Mouse (Mus musculus) brain, embryonic 14.5 days (tissue): ENCODE data around the gene Mettl25. TPM values are rescaled to one million over a fixed set of nuclear protein-coding genes. Genes with fewer than 3 reads are reported as not detected.

Experiments used
- DNase-seq: peaks from one replicate; pipeline ENCODE4 v3.0.0-alpha.2; 2011; ENCODE audit warnings: low read depth
- CTCF ChIP-seq: fragments of 200-500 bp; IDR thresholded peaks from 2 replicates; pipeline ENCODE4 v1.5.1; 2012; ENCODE audit warnings: inconsistent platforms, mild to moderate bottlenecking, moderate library complexity, borderline replicate concordance; ENCODE audit not compliant: insufficient read depth, insufficient read length; ENCODE audit errors: extremely low read depth
- POLR2A ChIP-seq: fragments of 200-500 bp; IDR thresholded peaks from 2 replicates; pipeline ENCODE4 v1.6.1; 2012; ENCODE audit warnings: mild to moderate bottlenecking, inconsistent platforms, borderline replicate concordance; ENCODE audit not compliant: poor library complexity, insufficient read depth, insufficient read length, severe bottlenecking; ENCODE audit errors: extremely low read depth
- polyA plus RNA-seq: library from polyadenylated mRNA; depleted of rRNA; stranded (reverse); fragments of >200 nt; gene quantifications from 2 replicates; pipeline ENCODE4 v1.2.3, GENCODE M21; 2012

Mettl25 gene
- polyA plus RNA-seq, 1 experiment: 16.5 TPM

DNA sequence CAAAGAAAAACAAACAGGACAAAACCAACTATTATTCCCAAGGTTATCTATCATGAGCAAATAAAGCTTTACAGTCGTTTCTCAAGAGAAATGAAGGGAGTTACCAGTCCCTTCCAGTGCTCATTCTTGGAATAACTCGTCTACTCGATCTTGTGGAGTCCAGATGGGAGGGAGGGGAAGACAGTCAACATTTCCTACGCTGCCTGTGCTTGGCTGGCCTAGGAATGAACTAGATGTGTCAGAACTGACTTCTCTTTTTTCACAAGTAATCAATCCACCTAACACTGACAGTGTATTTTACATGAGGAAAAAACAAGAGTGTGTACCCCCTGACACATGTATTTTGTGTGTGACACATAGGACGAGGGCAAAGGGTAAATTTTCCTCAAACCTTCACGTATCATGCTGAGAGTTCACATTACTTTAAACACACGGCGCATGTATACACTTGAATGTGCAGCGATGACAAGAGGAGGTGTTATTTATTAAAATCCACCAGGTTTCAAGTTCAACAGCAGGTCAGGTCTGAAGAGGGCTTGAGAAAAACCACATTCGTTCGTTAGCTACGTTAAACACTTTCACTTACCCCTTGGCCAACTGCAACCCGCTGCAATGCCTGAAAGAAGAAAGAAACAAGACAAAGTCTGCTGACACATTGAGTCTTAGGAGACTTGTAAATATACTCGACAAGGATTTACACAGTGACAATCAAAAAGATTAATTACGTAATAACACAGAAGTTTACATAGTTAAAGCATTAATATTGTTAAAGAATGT, 47.2 kb downstream of the Mettl25 start:
- TF ChIP-seq CTCF: no peak
- no peak for TF ChIP-seq POLR2A
- no peak for DNase-seq

DNA sequence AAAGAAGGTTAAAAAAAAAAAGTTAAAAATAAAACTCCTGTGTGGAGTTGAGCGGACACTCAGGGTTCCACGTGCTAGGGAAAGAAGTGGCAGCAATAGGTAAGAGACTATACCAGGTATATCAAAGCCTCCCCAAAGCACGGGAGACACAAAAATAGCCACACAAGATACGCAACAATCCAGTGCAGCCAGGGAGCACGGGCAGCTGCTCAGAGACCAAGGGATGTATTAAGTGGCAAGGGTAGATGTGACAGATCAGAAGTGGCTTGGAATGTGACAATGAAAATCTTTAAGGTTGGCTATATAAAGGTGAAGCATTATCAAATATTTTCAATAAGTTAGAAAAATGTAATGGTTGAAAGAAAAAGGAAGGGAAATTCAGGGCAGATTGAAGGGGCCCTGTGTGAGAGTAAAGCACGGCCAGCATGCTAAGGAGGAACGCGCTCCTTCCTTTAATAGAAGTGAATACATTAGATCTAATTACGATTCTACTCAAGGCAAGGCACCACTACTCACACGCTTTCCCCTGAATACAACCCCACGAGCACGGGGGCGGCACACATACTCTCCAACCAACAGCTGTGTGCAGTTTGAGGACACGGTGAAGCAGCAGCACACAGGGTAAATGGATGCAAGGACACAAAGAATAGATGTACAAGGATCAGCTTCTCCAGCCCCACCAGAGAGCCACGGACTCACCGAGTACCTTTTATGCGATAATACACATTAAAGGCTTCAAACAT, 52.3 kb downstream of the Mettl25 start:
- no peak for TF ChIP-seq CTCF
- no peak for TF ChIP-seq POLR2A
- peak; percentile 86 for DNase-seq

DNA sequence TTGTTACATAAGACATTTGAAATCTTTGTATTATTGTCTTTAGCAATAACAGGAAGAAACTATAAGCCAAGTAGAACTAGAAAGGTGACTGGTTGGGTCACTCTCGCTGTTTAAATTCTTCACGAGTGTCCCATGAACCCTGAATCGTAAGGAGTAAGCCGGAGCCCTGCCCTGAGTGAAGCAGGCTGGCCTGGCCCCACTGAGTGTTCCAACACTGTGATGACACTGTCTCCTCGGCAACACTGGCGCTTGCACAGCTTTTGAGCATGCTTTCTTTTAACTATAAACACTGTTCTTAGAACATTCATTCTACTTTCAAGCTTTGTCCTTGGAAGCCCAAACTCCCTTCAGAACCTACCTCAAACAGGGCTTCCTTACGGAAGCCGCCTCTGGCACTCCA, 57.4 kb downstream of the Mettl25 start:
- DNase-seq: no peak
- no peak for TF ChIP-seq CTCF

DNA sequence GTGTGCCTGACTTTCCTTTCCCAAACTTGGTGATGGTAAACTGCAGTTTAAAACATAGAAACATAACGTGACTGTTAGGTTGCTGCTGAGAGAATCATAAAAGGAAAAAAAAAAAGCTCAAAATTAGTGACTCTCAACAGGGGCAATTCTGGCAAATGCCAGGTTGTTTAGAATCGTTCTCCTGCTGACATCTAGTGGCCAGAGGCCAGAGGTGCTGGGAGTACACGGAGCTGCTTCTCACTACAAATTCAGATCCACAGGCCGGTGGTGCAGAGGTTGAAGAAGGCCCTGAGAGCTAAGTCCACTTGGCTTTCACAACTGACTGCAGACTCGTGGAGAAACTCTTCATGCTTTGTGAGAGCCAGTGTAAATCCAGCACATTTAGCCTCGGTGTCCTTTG, 66.8 kb downstream of the Mettl25 start:
- TF ChIP-seq CTCF: peak; percentile 83
- no peak for TF ChIP-seq POLR2A
- peak; percentile 89 for DNase-seq

DNA sequence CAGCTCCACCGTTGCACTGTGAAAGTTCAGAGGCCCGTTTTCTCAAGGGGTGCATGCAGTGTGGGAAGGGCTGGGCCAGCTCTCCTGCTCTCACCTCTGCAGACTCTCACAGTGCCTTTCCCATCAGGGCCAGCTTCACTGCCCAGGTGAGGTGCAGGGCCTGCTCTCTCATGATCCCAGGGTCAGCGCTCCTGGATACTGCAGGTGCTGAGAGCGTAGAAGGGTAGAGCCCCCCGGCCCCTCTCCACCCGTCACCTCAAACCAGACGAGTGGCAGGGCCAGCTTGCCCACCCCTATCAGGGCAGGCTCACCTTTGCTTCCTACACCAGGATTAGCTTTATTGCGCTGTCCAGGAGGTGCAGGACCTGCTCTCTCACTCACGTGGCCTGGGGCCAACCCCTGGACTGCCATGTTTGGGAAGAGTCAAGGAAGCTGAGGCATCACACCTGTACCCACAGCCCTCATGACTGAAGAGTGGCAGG, 68.3 kb downstream of the Mettl25 start:
- TF ChIP-seq CTCF (no peak), POLR2A (no peak)
- no peak for DNase-seq

DNA sequence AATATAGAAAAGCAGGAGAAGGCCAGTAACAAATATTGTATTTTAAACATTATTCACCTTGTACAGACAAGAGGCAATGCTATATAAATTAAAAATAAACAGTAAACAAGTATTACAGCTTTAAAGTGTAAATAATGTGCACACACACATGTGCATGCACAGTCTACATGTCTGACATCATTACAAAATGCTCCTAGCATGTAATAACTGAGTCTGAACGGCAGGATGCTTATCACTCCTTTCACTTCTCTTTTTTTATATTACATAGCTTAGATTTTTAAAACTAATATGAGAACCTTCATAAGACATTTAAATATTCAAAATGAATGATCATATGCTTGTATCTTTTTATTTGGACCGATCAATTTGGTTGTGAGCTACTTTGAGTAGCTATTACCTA, 77.2 kb downstream of the Mettl25 start:
- no peak for TF ChIP-seq CTCF
- no peak for TF ChIP-seq POLR2A
- no peak for DNase-seq

DNA sequence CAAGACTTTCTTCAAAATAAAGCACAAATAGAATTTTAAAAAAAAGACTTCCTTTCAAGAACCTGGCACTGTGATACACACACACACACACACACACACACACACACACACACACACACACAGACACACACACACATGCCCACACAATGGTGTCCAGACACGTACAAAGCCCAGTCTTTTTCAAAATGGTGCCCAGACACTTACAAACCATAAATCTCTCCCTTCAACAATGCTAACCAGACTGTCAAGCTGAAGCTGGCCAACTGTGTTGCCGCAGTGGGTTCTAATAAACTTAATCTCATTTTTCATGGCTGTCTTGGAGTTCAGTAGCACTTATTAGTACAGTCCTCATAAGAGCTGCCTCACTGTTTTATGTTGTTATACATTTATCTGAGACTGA, 80.7 kb downstream of the Mettl25 start:
- DNase-seq: no peak
- TF ChIP-seq POLR2A (no peak), CTCF (no peak)

DNA sequence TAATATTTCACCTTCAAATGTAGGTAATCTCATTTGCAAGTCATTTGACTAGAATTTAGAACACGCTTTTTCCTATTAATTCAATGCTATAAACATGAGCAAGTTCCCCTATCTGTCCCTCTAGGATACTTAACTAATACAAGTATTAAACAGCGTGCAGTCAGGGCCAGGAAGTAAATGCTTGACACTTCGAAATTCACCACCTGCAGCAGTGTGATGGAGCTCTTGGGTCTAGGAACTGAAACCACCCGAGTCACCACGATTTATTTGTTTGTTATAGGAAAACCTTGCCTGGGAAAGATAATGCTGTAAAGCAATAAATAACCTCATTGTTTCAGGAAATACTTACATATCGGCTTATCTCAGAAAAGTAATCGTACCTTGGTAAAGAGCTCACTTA, 81.1 kb downstream of the Mettl25 start:
- no peak for DNase-seq
- TF ChIP-seq CTCF (no peak), POLR2A (no peak)

DNA sequence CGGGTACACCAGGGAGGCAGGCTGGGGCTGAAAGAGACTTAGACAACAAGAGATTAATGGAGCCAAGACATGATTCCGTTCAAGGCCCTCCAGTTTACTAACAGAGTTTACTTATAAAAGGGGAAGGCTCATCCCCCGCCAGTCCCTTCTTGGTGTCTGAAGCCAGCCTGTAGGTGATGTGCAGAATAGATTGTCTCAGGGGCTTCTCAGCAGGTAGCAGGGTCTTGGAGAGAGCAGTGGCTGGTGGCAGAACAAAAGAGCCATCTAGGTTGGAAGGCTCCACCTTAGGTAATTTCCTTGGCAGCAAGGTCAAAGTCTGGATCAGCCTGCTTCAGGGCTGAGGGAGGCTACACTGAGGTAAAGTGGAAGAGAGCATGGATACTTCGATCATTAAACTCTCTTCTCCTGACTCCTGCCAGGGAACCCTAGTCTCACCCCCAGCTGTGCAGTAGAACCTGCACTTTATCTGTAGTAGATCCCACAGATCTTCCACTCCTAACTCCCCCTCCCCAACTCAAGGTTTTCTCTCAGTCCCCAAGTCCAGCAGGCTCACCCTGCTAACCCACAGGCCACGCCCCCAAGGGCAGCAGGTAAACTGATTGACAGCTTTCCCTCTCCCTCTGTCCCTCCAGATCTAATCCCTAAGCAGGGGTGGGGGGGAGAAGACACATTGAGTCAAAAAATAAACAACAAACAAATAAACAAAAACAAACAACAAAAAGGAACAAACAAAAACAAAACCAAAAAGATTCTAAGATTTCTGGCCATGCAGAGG, 87.2 kb downstream of the Mettl25 start:
- TF ChIP-seq CTCF: no peak
- TF ChIP-seq POLR2A: no peak
- no peak for DNase-seq

DNA sequence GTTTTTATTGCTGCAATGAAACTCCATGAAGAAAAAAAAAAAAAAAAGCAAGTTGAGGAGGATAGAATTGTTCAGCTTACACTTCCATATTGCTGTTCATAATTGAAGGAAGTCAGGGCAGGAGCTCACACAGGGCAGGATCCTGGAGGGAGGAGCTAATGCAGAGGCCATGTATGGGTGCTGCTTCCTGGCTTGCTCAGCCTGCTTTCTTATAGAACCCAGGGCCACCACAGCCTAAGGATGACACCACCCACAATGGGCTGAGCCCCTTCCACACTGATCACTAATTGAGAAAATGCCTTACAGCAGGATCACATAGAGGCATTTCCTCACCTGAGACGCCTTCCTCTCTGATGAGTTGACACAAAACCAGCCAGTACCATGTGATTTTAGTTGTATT, 95.2 kb downstream of the Mettl25 start:
- no peak for DNase-seq
- TF ChIP-seq POLR2A (no peak), CTCF (no peak)

DNA sequence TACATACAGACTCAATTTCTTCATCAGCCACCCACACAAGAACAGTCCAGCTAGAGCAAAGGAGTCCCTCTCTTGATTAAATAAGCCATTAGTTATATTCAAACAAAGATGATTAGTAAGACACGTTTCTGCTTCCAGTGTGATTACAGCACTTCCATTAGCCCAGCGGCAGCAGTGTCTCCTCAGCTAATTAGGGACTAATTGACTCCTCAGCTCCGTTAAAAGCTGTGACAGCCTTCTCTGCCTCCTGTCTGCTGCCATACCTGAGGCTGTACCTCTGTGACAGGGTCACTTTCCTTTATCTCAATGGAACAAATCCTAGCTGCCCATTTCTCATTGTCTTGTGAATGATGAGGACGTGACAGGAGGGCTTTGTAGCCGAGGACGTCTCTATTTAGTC, 99.4 kb downstream of the Mettl25 start:
- peak; percentile 60 for DNase-seq
- TF ChIP-seq POLR2A (no peak), CTCF (no peak)

DNA sequence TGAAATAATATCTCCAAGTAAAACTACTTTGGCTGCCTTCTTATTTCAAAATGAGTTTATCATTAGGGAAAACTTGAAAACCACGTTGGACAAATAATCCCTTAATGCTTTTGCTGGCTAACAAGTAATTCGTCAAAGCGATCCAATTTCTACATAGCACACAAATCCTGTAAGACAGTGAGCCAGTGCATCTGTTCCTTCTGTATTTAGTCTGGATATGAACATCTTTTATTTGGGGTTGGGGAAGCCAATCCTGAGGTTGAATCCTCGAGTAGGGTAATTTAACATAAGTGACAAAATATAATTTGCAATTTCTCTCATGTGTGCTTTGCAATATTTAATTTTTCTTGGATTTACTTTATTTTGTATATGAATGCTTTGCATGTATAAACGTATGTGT, 102.2 kb downstream of the Mettl25 start:
- peak; percentile 48 for DNase-seq
- TF ChIP-seq CTCF: no peak
- no peak for TF ChIP-seq POLR2A

DNA sequence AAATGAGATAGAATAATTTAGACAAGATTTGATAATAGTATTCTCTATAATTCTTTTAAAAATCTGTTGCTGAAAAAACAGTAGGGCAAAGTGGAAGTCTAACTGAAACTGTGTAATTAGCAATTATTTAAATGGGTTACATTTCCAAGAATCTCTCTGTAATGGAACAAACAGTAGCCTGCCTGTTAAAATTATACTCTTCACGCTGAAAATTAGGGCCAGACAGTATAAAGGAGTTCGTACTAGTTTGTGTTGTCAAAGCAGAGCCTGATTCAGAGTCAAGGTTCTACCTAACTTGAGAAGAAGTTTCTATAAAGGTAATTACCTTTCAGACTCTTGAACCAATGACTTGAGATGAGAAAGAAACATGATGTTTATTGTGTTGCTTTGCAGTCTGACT, 113.4 kb downstream of the Mettl25 start:
- TF ChIP-seq POLR2A: no peak
- TF ChIP-seq CTCF: no peak
- no peak for DNase-seq
